ENCODE assay signal across 10 mouse cellular contexts in genomic region chr6:32271463-32271862, GRCm38 (mm10).
A peak's percentile ranks its signal among the peaks of the same experiment; 100 is the strongest.
DNase-seq lines count a peak whose midpoint lies in the region; ATAC-seq and TF ChIP-seq lines count a peak whose summit lies in the region.
"Had no signal": no experiment of that assay in that cellular context is flagged by ENCODE, and none has a peak within 500 bp of the region (broad histone marks: within the 10 kb centered on the region; RNA-seq: fewer than 3 reads in every experiment).

No protein-coding gene starts in this region.

- ATAC-seq in forebrain, embryonic 13.5 days: peak; percentile 38; the same call in 1 of the 2 replicates
- ATAC-seq in forebrain, embryonic 12.5 days (ENCODE audit: low FRiP score): no peak
- peak; percentile 63 for ATAC-seq in midbrain, postnatal 0 days (ENCODE audit: low FRiP score)
- no peak for ATAC-seq in midbrain, embryonic 11.5 days (ENCODE audit: low FRiP score)
- peak; percentile 63 for ATAC-seq in neural tube, embryonic 14.5 days (ENCODE audit: low read depth)

- peaks cover 14% of the 10 kb centered on the region for H3K4me1 ChIP-seq in forebrain, embryonic 13.5 days
- peaks cover 4% of the 10 kb centered on the region; the same call in 1 of the 2 replicates for H3K4me1 ChIP-seq in forebrain, embryonic 12.5 days
- no peaks in the 10 kb centered on the region for H3K4me1 ChIP-seq in midbrain, postnatal 0 days (ENCODE audit: insufficient read depth, low read length)
- H3K4me1 ChIP-seq in midbrain, embryonic 11.5 days (ENCODE audit: control insufficient read depth, insufficient read depth, low read length): no peaks in the 10 kb centered on the region
- H3K4me1 ChIP-seq in neural tube, embryonic 14.5 days (ENCODE audit: control insufficient read depth, insufficient read depth, low read length): peaks cover 4% of the 10 kb centered on the region; the same call in 1 of the 2 replicates
- H3K4me1 ChIP-seq: heart, embryonic 15.5 days had no signal

- WGBS in forebrain, embryonic 13.5 days: 34% methylated on average over 4 of the region's 4 CpGs
- 71% methylated on average over 4 of the region's 4 CpGs for WGBS in forebrain, embryonic 12.5 days
- WGBS in midbrain, postnatal 0 days: 57% methylated on average over 4 of the region's 4 CpGs
- WGBS in midbrain, embryonic 11.5 days: 86% methylated on average over 4 of the region's 4 CpGs
- WGBS in neural tube, embryonic 14.5 days: 43% methylated on average over 4 of the region's 4 CpGs

- H3K4me3 ChIP-seq in forebrain, embryonic 13.5 days: no peak overlapping the region
- H3K4me3 ChIP-seq in forebrain, embryonic 12.5 days (replicated peaks): no peak overlapping the region
- H3K4me3 ChIP-seq in midbrain, postnatal 0 days (ENCODE audit: low read depth, low read length): no peak overlapping the region
- H3K4me3 ChIP-seq in midbrain, embryonic 11.5 days (ENCODE audit: low read depth, low read length): no peak overlapping the region
- H3K4me3 ChIP-seq in neural tube, embryonic 14.5 days (ENCODE audit: low read depth, low read length): no peak overlapping the region
- H3K4me3 ChIP-seq: heart, embryonic 15.5 days had no signal

- H3K9ac ChIP-seq in forebrain, embryonic 13.5 days: no peak overlapping the region
- no peak overlapping the region for H3K9ac ChIP-seq in forebrain, embryonic 12.5 days
- no peak overlapping the region for H3K9ac ChIP-seq in midbrain, postnatal 0 days (replicated peaks; ENCODE audit: low read length, poor library complexity, severe bottlenecking)
- no peak overlapping the region for H3K9ac ChIP-seq in midbrain, embryonic 11.5 days (ENCODE audit: low read length)
- H3K9ac ChIP-seq in neural tube, embryonic 14.5 days (replicated peaks; ENCODE audit: low read depth, low read length): no peak overlapping the region
- H3K9ac ChIP-seq: heart, embryonic 15.5 days; liver, embryonic 14.5 days had no signal

- no peaks in the 10 kb centered on the region for H3K27me3 ChIP-seq in forebrain, embryonic 13.5 days
- no peaks in the 10 kb centered on the region for H3K27me3 ChIP-seq in forebrain, embryonic 12.5 days
- no peaks in the 10 kb centered on the region for H3K27me3 ChIP-seq in midbrain, postnatal 0 days (ENCODE audit: insufficient read depth, low read length)
- H3K27me3 ChIP-seq in midbrain, embryonic 11.5 days (ENCODE audit: control insufficient read depth, insufficient read depth, low read length): no peaks in the 10 kb centered on the region
- no peaks in the 10 kb centered on the region for H3K27me3 ChIP-seq in neural tube, embryonic 14.5 days (ENCODE audit: control insufficient read depth, insufficient read depth, low read length)
- H3K27me3 ChIP-seq: heart, embryonic 15.5 days had no signal

- TF ChIP-seq CTCF in midbrain, postnatal 0 days (IDR thresholded peaks at IDR 0.05): no peak

- H3K27ac ChIP-seq in forebrain, embryonic 13.5 days: no peak overlapping the region
- H3K27ac ChIP-seq in forebrain, embryonic 12.5 days: no peak overlapping the region
- no peak overlapping the region for H3K27ac ChIP-seq in midbrain, postnatal 0 days (ENCODE audit: low read depth, low read length)
- H3K27ac ChIP-seq in midbrain, embryonic 11.5 days (ENCODE audit: low read depth, low read length): no peak overlapping the region
- no peak overlapping the region; the same call in 1 of the 2 replicates for H3K27ac ChIP-seq in neural tube, embryonic 14.5 days (ENCODE audit: low read depth, low read length)
- H3K27ac ChIP-seq: heart, embryonic 15.5 days; liver, embryonic 14.5 days had no signal

- no peaks in the 10 kb centered on the region; the same call in 1 of the 2 replicates for H3K9me3 ChIP-seq in forebrain, embryonic 13.5 days (replicated peaks)
- H3K9me3 ChIP-seq in forebrain, embryonic 12.5 days: no peaks in the 10 kb centered on the region
- no peaks in the 10 kb centered on the region for H3K9me3 ChIP-seq in midbrain, postnatal 0 days (ENCODE audit: low read length)
- no peaks in the 10 kb centered on the region for H3K9me3 ChIP-seq in midbrain, embryonic 11.5 days (ENCODE audit: control insufficient read depth, low read length)
- no peaks in the 10 kb centered on the region for H3K9me3 ChIP-seq in neural tube, embryonic 14.5 days (ENCODE audit: control insufficient read depth, low read length)
- H3K9me3 ChIP-seq: heart, embryonic 15.5 days had no signal

- no peak overlapping the region for H3K4me2 ChIP-seq in forebrain, embryonic 13.5 days
- no peak overlapping the region for H3K4me2 ChIP-seq in forebrain, embryonic 12.5 days
- no peak overlapping the region for H3K4me2 ChIP-seq in midbrain, postnatal 0 days (ENCODE audit: low read depth, low read length, poor library complexity, severe bottlenecking)
- no peak overlapping the region for H3K4me2 ChIP-seq in midbrain, embryonic 11.5 days
- no peak overlapping the region for H3K4me2 ChIP-seq in neural tube, embryonic 14.5 days (ENCODE audit: low read depth, low read length)
- H3K4me2 ChIP-seq: heart, embryonic 15.5 days had no signal

- peak; percentile 71 for DNase-seq in midbrain, postnatal 0 days (ENCODE audit: low spot score)
- no peak for DNase-seq in midbrain, embryonic 11.5 days (ENCODE audit: low spot score, missing footprints)
- DNase-seq in heart, postnatal 36 days: peak; percentile 29
- DNase-seq in thymus, postnatal 0 days (ENCODE audit: low spot score): no peak
- no peak for DNase-seq in urinary bladder, adult 2 months (ENCODE audit: low spot score)

- intact Hi-C loops in heart, postnatal 36 days (cut with DNase I): no loop called here

- H3K36me3 ChIP-seq in forebrain, embryonic 13.5 days (ENCODE audit: poor library complexity, severe bottlenecking): no peaks in the 10 kb centered on the region
- no peaks in the 10 kb centered on the region for H3K36me3 ChIP-seq in forebrain, embryonic 12.5 days (replicated peaks)
- H3K36me3 ChIP-seq in midbrain, postnatal 0 days (ENCODE audit: insufficient read depth, low read length): no peaks in the 10 kb centered on the region
- no peaks in the 10 kb centered on the region for H3K36me3 ChIP-seq in midbrain, embryonic 11.5 days (ENCODE audit: control insufficient read depth, insufficient read depth, low read length)
- no peaks in the 10 kb centered on the region for H3K36me3 ChIP-seq in neural tube, embryonic 14.5 days (ENCODE audit: control insufficient read depth, insufficient read depth, low read length)
- H3K36me3 ChIP-seq: heart, embryonic 15.5 days had no signal

Comparison
In these comparisons a context has a peak if more than half of its experiments do, and no peak if none do; other contexts are left out.
1. ATAC-seq: peak in forebrain, embryonic 13.5 days (single experiment), midbrain, postnatal 0 days (single experiment) and neural tube, embryonic 14.5 days (single experiment); none in forebrain, embryonic 12.5 days (single experiment) and midbrain, embryonic 11.5 days (single experiment).
2. DNase-seq: peak in midbrain, postnatal 0 days (single experiment) and heart, postnatal 36 days (2 of 2); none in midbrain, embryonic 11.5 days (single experiment), thymus, postnatal 0 days (single experiment) and urinary bladder, adult 2 months (single experiment).